Mouse (Mus musculus): ENCODE data around the gene Ranbp17.

Ranbp17 gene

DNA sequence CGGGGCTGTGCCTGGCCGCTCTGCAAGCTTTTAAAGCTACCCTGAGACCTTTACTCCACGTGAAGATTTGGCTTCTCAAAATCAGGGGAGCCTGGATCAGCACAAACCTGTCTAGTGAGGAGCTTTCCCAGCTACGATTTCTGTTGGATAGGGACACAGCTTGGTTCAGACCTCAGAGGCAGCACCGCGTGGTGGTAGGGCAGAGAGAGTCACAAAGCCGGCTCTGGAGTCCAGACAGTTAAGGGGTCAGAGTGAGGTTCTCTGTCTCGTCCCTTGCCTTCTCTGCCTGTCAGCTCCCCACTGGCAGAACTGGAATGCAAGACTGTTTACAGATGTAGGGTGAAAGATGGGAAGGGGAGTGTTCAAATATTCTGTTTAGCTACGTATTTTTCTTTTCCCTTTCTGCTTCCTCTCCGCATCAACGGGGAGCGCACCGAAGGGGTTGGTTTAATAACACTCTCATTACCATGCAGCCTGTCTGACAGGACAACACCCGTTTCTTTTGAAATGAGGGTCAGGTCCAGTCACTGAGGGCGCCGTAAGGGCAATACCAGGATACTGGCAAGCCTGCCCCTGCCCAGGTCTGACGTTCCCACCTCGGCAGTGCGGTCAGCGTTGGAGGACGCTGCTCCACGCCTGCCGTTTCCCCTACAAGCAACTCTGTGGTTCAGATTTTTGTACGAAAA is 317.0 kb downstream of the Ranbp17 start:
- DNase-seq (ENCODE audit: low spot score) = no peak

GRCm38 (mm10) chr11:33195531-33196446 is 317.8 kb downstream of the Ranbp17 start:
- no peak for DNase-seq (ENCODE audit: low spot score)

DNA sequence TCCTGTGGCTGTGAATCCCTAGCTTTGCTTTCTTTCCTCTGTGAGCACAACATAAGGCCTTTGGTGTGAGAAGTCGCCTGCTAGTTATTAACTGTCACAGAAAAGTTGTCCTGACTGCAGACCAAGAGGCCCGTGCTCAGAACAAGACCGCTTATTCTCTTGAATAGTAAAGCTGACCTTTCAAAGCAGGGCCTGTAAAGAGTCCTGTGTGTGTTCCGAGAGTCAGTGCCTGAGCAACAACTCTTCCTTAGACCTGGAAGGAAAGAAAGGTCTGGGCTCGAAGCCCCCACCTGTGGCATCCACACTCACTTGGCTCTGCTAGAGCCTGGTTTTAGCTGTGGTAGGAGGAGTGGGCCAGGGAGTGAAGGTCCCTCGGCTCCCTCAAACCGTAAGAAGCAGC is 318.5 kb downstream of the Ranbp17 start:
- no peak for DNase-seq (ENCODE audit: low spot score)

- DNase-seq (ENCODE audit: low spot score) = no peak
Observed at GRCm38 (mm10) chr11:33193695-33194094, 319.9 kb downstream of the Ranbp17 start.

DNA sequence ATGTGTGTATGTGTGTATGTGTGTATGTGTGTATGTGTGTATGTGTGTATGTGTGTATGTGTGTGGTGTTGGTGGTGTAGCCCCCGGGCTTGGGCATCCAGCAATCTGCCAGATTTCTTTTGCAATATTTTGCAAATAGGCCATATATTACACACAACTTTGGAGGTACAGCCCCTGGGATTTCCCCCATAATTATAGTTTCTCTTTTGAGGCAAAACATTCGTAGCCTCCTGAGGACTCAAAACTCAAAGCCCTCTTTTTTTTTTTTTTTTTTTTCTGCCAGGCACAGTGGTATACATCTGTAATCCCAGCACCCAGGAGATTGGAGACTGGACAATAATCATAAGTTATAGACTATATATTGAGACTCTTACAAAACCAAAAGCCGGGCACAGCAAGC is 331.7 kb downstream of the Ranbp17 start:
- DNase-seq (ENCODE audit: low spot score) = no peak

DNA sequence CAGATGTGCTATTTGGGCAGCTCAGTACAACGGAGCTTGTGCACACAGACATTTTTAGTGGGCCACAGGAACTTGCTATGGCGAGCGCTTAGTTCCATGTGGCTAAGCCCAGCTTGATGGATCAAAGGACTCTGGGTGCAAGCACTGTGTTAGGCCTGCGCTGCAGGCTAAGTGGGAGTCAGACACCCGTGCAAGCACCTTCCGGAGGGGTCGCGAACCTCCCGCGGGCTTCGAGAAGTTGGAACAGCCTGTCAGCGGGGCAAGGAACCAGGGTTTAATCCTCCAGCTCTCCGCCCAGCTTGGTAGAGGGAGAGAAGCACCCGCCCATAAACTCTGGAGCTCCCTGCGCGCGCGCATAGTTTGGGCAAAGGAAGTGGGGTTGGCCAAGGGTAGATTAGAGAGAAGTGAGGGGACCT is 332.8 kb downstream of the Ranbp17 start:
- DNase-seq (ENCODE audit: low spot score) = no peak

DNA sequence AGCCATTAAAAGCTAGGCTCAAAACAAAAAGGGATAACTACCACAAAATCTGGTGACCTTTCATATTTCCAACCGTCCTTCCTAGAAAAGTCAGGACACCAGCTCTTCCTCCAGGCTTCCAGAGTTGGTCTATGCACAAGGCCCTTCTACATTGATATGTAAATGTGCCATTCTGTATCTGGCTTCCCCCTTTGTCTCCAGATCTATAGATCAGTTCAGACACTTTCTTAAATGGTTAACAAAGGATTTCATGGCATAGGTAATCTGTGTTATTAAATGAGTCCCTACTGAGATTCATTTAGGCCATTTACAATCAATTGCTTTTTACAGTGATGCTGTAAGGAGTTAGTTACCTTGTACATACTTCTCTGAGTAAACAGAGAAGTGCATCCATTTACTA is 333.7 kb downstream of the Ranbp17 start:
- DNase-seq (ENCODE audit: low spot score) = no peak

DNA sequence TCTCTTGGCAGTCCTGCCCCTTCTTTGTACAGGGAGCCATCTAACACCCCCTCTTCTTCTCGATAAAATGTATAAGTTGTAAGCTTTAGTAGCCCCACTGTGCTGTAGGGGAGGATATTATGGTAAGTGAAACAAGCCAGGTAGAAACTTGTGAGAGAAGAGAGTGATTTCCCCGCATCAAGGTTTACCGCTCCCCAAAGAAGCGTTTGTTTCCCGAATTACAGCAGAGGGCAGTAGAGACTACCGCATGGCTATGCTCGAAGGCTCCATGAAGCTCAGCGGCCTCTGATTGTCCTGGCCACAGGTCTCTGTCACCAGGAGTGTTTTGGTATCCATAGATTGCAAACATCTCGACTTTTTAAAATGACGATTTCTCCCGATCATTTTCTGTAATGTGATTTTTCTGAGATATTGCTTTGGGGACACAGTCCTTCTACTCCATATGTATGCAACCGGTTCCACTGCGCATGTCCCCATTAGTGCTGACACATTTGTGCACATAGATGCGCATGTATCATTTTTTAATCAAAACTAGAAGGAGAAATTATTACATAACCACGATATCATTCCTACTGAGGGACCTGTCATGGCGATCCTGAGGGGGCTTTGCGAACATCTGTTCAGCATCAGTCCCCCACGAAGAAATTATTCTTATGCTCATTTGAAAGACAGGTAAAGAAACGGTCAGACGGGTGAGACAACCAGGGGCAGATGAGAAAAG is 336.9 kb downstream of the Ranbp17 start:
- no peak for DNase-seq (ENCODE audit: low spot score)

- DNase-seq (ENCODE audit: low spot score) = no peak
Observed at GRCm38 (mm10) chr11:33175768-33176167, 337.8 kb downstream of the Ranbp17 start.

DNA sequence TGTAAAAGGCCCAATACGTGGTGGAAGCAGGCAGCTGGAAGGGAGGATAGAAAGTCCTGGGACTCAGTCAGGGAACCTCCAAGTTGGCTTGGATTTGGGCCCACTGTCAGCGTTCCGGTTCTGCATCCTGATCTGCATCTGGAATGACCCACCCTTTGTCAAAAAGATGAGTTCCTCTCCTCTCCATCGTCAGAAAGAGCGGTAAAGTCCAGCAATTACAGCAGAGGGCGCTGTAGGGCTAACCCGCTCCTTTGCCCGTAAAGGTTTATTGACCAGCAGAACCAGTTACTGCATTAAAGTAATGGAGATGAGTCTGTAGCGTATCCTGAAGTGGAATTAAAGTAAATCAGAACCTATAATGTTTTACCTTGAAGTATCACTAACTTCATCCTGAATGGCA is 343.1 kb downstream of the Ranbp17 start:
- no peak for DNase-seq (ENCODE audit: low spot score)

- DNase-seq (ENCODE audit: low spot score) = peak; percentile 98
Observed at GRCm38 (mm10) chr11:33162998-33163506, 350.5 kb downstream of the Ranbp17 start, which contains the start of gene Npm1. Gene Npm1, minus strand, starts transcription at chr11:33163206.

GRCm38 (mm10) chr11:33162211-33162997 is 351.1 kb downstream of the Ranbp17 start:
- no peak for DNase-seq (ENCODE audit: low spot score)

Measured in ovary, postnatal 10 days (tissue).